Mouse (Mus musculus) MEL (cell line): ENCODE data around the gene Acot11.

Source experiments
- BHLHE40 ChIP-seq: IDR thresholded peaks from 2 replicates; pipeline ENCODE4 v1.6.1; 2012; ENCODE audit warnings: low read depth, mild to moderate bottlenecking, inconsistent platforms, low read length, improper control_type of control experiment, borderline replicate concordance
- CHD2 ChIP-seq: IDR thresholded peaks from 2 replicates; pipeline ENCODE4 v1.6.1; 2011; ENCODE audit warnings: low read length, improper control_type of control experiment
- CTCF ChIP-seq, 3 experiments: IDR thresholded peaks in 2 of 3; conservative IDR thresholded peaks in 1 of 3; 2 replicates each; pipeline ENCODE4 v1.5.1; 2011 to 2012; ENCODE audit warnings: low read length in 3 of 3, low read depth in 2 of 3, mild to moderate bottlenecking in 2 of 3, improper control_type of control experiment in 1 of 3, inconsistent platforms in 1 of 3, mixed read lengths in 1 of 3, moderate library complexity in 1 of 3; ENCODE audit not compliant: control insufficient read depth in 1 of 3, insufficient read depth in 1 of 3, poor library complexity in 1 of 3, severe bottlenecking in 1 of 3
- EP300 ChIP-seq, 2 experiments: IDR thresholded peaks; 2 replicates each; pipeline ENCODE4 v1.6.1; 2011; ENCODE audit warnings: improper control_type of control experiment in 2 of 2, low read length in 2 of 2, low read depth in 1 of 2, mild to moderate bottlenecking in 1 of 2
- MAX ChIP-seq: IDR thresholded peaks from 2 replicates; pipeline ENCODE4 v1.6.1; 2011; ENCODE audit warnings: low read length, improper control_type of control experiment
- POLR2A ChIP-seq, 2 experiments: IDR thresholded peaks; 2 replicates each; pipeline ENCODE4 v1.6.1; 2011 to 2012; ENCODE audit warnings: low read length in 2 of 2, mild to moderate bottlenecking in 2 of 2, control low read depth in 1 of 2, improper control_type of control experiment in 1 of 2, low read depth in 1 of 2, moderate library complexity in 1 of 2; ENCODE audit not compliant: control insufficient read depth in 1 of 2, insufficient read depth in 1 of 2, poor library complexity in 1 of 2
- TCF12 ChIP-seq: IDR thresholded peaks from 2 replicates; pipeline ENCODE4 v1.6.1; 2014; ENCODE audit warnings: low read depth, mild to moderate bottlenecking, inconsistent platforms, low read length, improper control_type of control experiment, moderate library complexity
- ZNF384 ChIP-seq: IDR thresholded peaks from 2 replicates; pipeline ENCODE4 v1.6.1; 2012; ENCODE audit warnings: low read depth, mild to moderate bottlenecking, inconsistent platforms, low read length, improper control_type of control experiment

GRCm38 (mm10) chr4:106837964-106838363, 33.2 kb upstream of the Acot11 start:
- TF ChIP-seq EP300 (IDR thresholded peaks at IDR 0.05; ENCODE audit: low read depth in 1 of 2, low read length in 2 of 2) (no peak), CTCF (IDR thresholded peaks at IDR 0.05 in 2 of 3, conservative IDR thresholded peaks at IDR 0.05 in 1 of 3; ENCODE audit: control insufficient read depth in 1 of 3, insufficient read depth in 1 of 3, low read depth in 2 of 3, low read length in 3 of 3, poor library complexity in 1 of 3, severe bottlenecking in 1 of 3) (no peak), POLR2A (IDR thresholded peaks at IDR 0.05; ENCODE audit: control insufficient read depth in 1 of 2, insufficient read depth in 1 of 2, low read depth in 1 of 2, low read length in 2 of 2, poor library complexity in 1 of 2) (no peak), TCF12 (no peak), MAX (no peak), CHD2 (no peak), ZNF384 (no peak), BHLHE40 (no peak)
